15 mouse cellular contexts compared by ENCODE assay signal in the genomic region with DNA sequence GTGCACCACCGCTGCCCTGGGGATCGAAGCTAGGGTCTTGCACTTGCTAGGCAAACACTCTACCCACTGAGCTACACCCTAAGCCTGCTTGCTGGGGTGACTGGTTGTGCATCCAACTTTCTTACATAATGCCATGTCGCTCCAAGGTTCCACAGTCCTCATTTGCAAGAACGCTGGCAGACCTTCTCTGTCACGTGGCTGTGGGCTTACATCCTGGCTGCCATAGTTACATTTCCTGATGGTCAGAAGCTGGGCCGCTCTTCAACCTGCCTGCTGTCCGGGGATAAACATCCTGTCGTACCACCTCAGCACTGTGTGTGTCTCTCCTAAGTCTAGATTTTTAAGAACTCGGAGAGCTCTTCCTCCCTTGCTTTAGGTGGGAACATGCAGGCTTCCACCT. TPM values are rescaled to one million over a fixed set of nuclear protein-coding genes. Genes with fewer than 3 reads are reported as not detected.
DNase-seq lines count a peak whose midpoint lies in the region; ATAC-seq lines count a peak whose summit lies in the region.
"Had no signal": no experiment of that assay in that cellular context is flagged by ENCODE, and none has a peak within 500 bp of the region (broad histone marks: within the 10 kb centered on the region; RNA-seq: fewer than 3 reads in every experiment).

No protein-coding gene starts in this region.

- peak; percentile 51 for ATAC-seq in frontal cortex, adult (ENCODE audit: low TSS enrichment)
- peak; percentile 54; the same call in 1 of the 2 replicates for ATAC-seq in lung, embryonic 16.5 days (ENCODE audit: low read depth)
- no peak for ATAC-seq in midbrain, embryonic 16.5 days
- ATAC-seq in megakaryocyte-erythroid progenitor cell, adult 5-6 weeks (replicated peaks; ENCODE audit: low FRiP score, low TSS enrichment, poor library complexity, severe bottlenecking) = no peak

- peaks cover 12% of the 10 kb centered on the region for H3K4me1 ChIP-seq in lung, embryonic 16.5 days (replicated peaks; ENCODE audit: control insufficient read depth, insufficient read depth, low read length)
- no peaks in the 10 kb centered on the region for H3K4me1 ChIP-seq in midbrain, embryonic 16.5 days (ENCODE audit: control insufficient read depth, insufficient read depth, low read length)
- H3K4me1 ChIP-seq: hindbrain, embryonic 15.5 days had no signal

- no peaks in the 10 kb centered on the region for H3K9me3 ChIP-seq in lung, embryonic 16.5 days (ENCODE audit: control insufficient read depth, low read length)
- no peaks in the 10 kb centered on the region for H3K9me3 ChIP-seq in midbrain, embryonic 16.5 days (replicated peaks; ENCODE audit: control insufficient read depth, low read length, poor library complexity, severe bottlenecking)
- H3K9me3 ChIP-seq: G1E; hindbrain, embryonic 15.5 days; midbrain, embryonic 10.5 days; stomach, embryonic 15.5 days had no signal

- H3K27me3 ChIP-seq in lung, embryonic 16.5 days (ENCODE audit: control insufficient read depth, insufficient read depth, low read depth, low read length) = no peaks in the 10 kb centered on the region
- H3K27me3 ChIP-seq in midbrain, embryonic 16.5 days (ENCODE audit: control insufficient read depth, insufficient read depth, low read depth, low read length) = no peaks in the 10 kb centered on the region
- H3K27me3 ChIP-seq: hindbrain, embryonic 15.5 days; stomach, embryonic 15.5 days had no signal

- no peak overlapping the region for H3K4me2 ChIP-seq in lung, embryonic 16.5 days (ENCODE audit: low read depth, low read length)
- H3K4me2 ChIP-seq in midbrain, embryonic 16.5 days (ENCODE audit: low read length) = no peak overlapping the region
- H3K4me2 ChIP-seq: hindbrain, embryonic 15.5 days; stomach, embryonic 15.5 days had no signal

- no peak overlapping the region; the same call in none of the 2 replicates for H3K27ac ChIP-seq in lung, embryonic 16.5 days (ENCODE audit: low read length)
- no peak overlapping the region for H3K27ac ChIP-seq in midbrain, embryonic 16.5 days (ENCODE audit: low read length)
- H3K27ac ChIP-seq: hindbrain, embryonic 15.5 days; midbrain, embryonic 10.5 days; stomach, embryonic 15.5 days had no signal

- no peaks in the 10 kb centered on the region for H3K36me3 ChIP-seq in lung, embryonic 16.5 days (ENCODE audit: control insufficient read depth, insufficient read depth, low read length)
- no peaks in the 10 kb centered on the region for H3K36me3 ChIP-seq in midbrain, embryonic 16.5 days (ENCODE audit: control insufficient read depth, insufficient read depth, low read length)
- H3K36me3 ChIP-seq: G1E; hindbrain, embryonic 15.5 days; midbrain, embryonic 10.5 days; stomach, embryonic 15.5 days had no signal

- no peak overlapping the region for H3K9ac ChIP-seq in lung, embryonic 16.5 days (ENCODE audit: low read length)
- no peak overlapping the region for H3K9ac ChIP-seq in midbrain, embryonic 16.5 days (ENCODE audit: low read depth, low read length)
- H3K9ac ChIP-seq: hindbrain, embryonic 15.5 days; stomach, embryonic 15.5 days had no signal

- WGBS in lung, embryonic 16.5 days = 63% methylated on average over 9 of the region's 9 CpGs
- 85% methylated on average over 9 of the region's 9 CpGs for WGBS in midbrain, embryonic 16.5 days

- H3K4me3 ChIP-seq in lung, embryonic 16.5 days (ENCODE audit: low read length) = no peak overlapping the region
- no peak overlapping the region for H3K4me3 ChIP-seq in midbrain, embryonic 16.5 days (ENCODE audit: low read depth, low read length)
- H3K4me3 ChIP-seq: hindbrain, embryonic 15.5 days; midbrain, embryonic 10.5 days; stomach, embryonic 15.5 days had no signal

- no peak for DNase-seq in frontal cortex, postnatal 10 days (ENCODE audit: low spot score in 2 of 2)
- peak; percentile 70 for DNase-seq in adrenal gland, adult 8-10 months
- DNase-seq in heart, postnatal 4 days = peak; percentile 29
- no peak for DNase-seq in layer of hippocampus, postnatal 10 days (ENCODE audit: low spot score in 2 of 2)
- DNase-seq: cerebellum, adult 18-20 months; gastrocnemius, postnatal 14 days; right cerebral cortex, postnatal 25 days had no signal

RNA-seq across cellular contexts. Expression of gene Ppp1r16b, which starts 10.5 kb away (rescaled TPM):
- 10 to 100 TPM in 3 of 4 experiments, 1 to 10 TPM in 1; 9.9 to 13.8 (median 11.1) TPM for total RNA-seq in adrenal gland, adult 8-10 months (2022)
- total RNA-seq in heart, postnatal 4 days (2021) = 10 to 100 TPM; 13.8 to 14.2 TPM
- 22.5 and 24.4 TPM in 2 replicates for polyA plus RNA-seq in lung, embryonic 16.5 days (2015; fragmentation: Nextera tagmentation; extraction: Ambion mirVana)
- polyA plus RNA-seq in midbrain, embryonic 16.5 days (2015; fragmentation: Nextera tagmentation; extraction: Ambion mirVana) = 22.0 and 27.7 TPM in 2 replicates
- total RNA-seq in layer of hippocampus, postnatal 10 days (2021) = 10 to 100 TPM; 63.1 to 68.0 TPM
- 2.4 and 5.0 TPM in 2 replicates for total RNA-seq in megakaryocyte-erythroid progenitor cell, adult 5-6 weeks (2014; fragmentation: Nextera tagmentation)
- 0.04 and 1.6 TPM in 2 replicates for total RNA-seq in megakaryocyte-erythroid progenitor cell, adult 5-6 weeks (2017)
- polyA plus RNA-seq: G1E had no signal

RNA-seq across cellular contexts. Expression of gene Actr5, which starts 30.0 kb away (rescaled TPM):
- total RNA-seq in adrenal gland, adult 8-10 months (2022) = 10 to 100 TPM; 13.2 to 19.7 (median 14.6) TPM
- total RNA-seq in heart, postnatal 4 days (2021) = 1 to 10 TPM; 9.0 to 9.4 TPM
- 4.9 and 7.2 TPM in 2 replicates for polyA plus RNA-seq in lung, embryonic 16.5 days (2015; fragmentation: Nextera tagmentation; extraction: Ambion mirVana)
- polyA plus RNA-seq in midbrain, embryonic 16.5 days (2015; fragmentation: Nextera tagmentation; extraction: Ambion mirVana) = 8.9 and 9.5 TPM in 2 replicates
- total RNA-seq in layer of hippocampus, postnatal 10 days (2021) = 10 to 100 TPM; 10.3 to 11.9 TPM
- total RNA-seq in megakaryocyte-erythroid progenitor cell, adult 5-6 weeks (2014; fragmentation: Nextera tagmentation) = 13.8 and 21.1 TPM in 2 replicates
- total RNA-seq in megakaryocyte-erythroid progenitor cell, adult 5-6 weeks (2017) = 16.2 and 31.5 TPM in 2 replicates

RNA-seq across cellular contexts. Expression of gene Slc32a1, which starts 44.1 kb away (rescaled TPM):
- total RNA-seq in adrenal gland, adult 8-10 months (2022) = under 1 TPM in 2 of 4 experiments, not detected in 2; 0.11 to 0.17 TPM
- total RNA-seq in heart, postnatal 4 days (2021) = not detected
- not detected in 2 replicates for polyA plus RNA-seq in lung, embryonic 16.5 days (2015; fragmentation: Nextera tagmentation; extraction: Ambion mirVana)
- polyA plus RNA-seq in midbrain, embryonic 16.5 days (2015; fragmentation: Nextera tagmentation; extraction: Ambion mirVana) = 8.2 and 8.6 TPM in 2 replicates
- 10 to 100 TPM; 60.0 to 68.6 TPM for total RNA-seq in layer of hippocampus, postnatal 10 days (2021)
- total RNA-seq in megakaryocyte-erythroid progenitor cell, adult 5-6 weeks (2014; fragmentation: Nextera tagmentation) = not detected in 2 replicates
- total RNA-seq in megakaryocyte-erythroid progenitor cell, adult 5-6 weeks (2017) = not detected in 2 replicates
- total RNA-seq: G1E; gastrocnemius, postnatal 14 days had no signal
- polyA plus RNA-seq: G1E; stomach, embryonic 15.5 days had no signal

Comparison
In these comparisons a context has a peak if more than half of its experiments do, and no peak if none do; other contexts are left out.
1. ATAC-seq: peak in frontal cortex, adult (single experiment) and lung, embryonic 16.5 days (single experiment); none in midbrain, embryonic 16.5 days (single experiment) and megakaryocyte-erythroid progenitor cell, adult 5-6 weeks (single experiment).
2. DNase-seq: peak in adrenal gland, adult 8-10 months (single experiment) and heart, postnatal 4 days (single experiment); none in frontal cortex, postnatal 10 days (0 of 2) and layer of hippocampus, postnatal 10 days (0 of 2).
3. RNA of gene Ppp1r16b, which starts 10.5 kb away (total RNA-seq): 63.1 to 68.0 TPM in layer of hippocampus, postnatal 10 days; 13.8 to 14.2 TPM in heart, postnatal 4 days, 9.9 to 13.8 TPM in adrenal gland, adult 8-10 months and 0.04 to 5.0 TPM in megakaryocyte-erythroid progenitor cell, adult 5-6 weeks; every median in the first group is over 4 times any median in the second.
4. RNA of gene Slc32a1, which starts 44.1 kb away (total RNA-seq): 60.0 to 68.6 TPM in layer of hippocampus, postnatal 10 days; 0.11 to 0.17 TPM in adrenal gland, adult 8-10 months, not detected in heart, postnatal 4 days and not detected in megakaryocyte-erythroid progenitor cell, adult 5-6 weeks; every median in the first group is over 10 times any median in the second.